Mouse (Mus musculus) gastrocnemius, postnatal 14 days (tissue): ENCODE data around the gene Ntf5. TPM values are rescaled to one million over a fixed set of nuclear protein-coding genes. Genes with fewer than 3 reads are reported as not detected.
A peak's percentile ranks its signal among the peaks of the same experiment; 100 is the strongest.
"Not testable (repeated sequence)": the region's sequence is repeated elsewhere in the genome, so short reads cannot be mapped to it uniquely, and the experiment has no call there.

Experiments
- DNase-seq: peaks from one replicate; pipeline ENCODE4 v3.0.0; 2021; ENCODE audit warnings: mixed read lengths
- intact Hi-C: fragments of 180-260 bp; cut with DNase I; formaldehyde crosslinking; loops from one replicate; pipeline ENCODE4 v1.15.1; 2025; ENCODE audit warnings: low total_unique reads
- long read RNA-seq, 2 experiments: library from polyadenylated mRNA; stranded (forward); transcript quantifications; one replicate each; pipeline ENCODE4 v2.0.0; 2021
- total RNA-seq, 2 experiments: library from RNA; stranded (reverse); gene quantifications; 2 replicates each; pipeline ENCODE4 v1.2.3; 2021

Ntf5 gene
- total RNA-seq: 1 to 10 TPM; 2.3 to 2.6 TPM
- long read RNA-seq, experiment 1, partial matches to known transcripts: 0 of 3 reads
- long read RNA-seq, experiment 1, other reads (novel, unspliced or antisense): 1 of 3 reads
- long read RNA-seq, experiment 2, partial matches to known transcripts: 1 of 5 reads
- long read RNA-seq, experiment 2, other reads (novel, unspliced or antisense): 0 of 5 reads

DNA sequence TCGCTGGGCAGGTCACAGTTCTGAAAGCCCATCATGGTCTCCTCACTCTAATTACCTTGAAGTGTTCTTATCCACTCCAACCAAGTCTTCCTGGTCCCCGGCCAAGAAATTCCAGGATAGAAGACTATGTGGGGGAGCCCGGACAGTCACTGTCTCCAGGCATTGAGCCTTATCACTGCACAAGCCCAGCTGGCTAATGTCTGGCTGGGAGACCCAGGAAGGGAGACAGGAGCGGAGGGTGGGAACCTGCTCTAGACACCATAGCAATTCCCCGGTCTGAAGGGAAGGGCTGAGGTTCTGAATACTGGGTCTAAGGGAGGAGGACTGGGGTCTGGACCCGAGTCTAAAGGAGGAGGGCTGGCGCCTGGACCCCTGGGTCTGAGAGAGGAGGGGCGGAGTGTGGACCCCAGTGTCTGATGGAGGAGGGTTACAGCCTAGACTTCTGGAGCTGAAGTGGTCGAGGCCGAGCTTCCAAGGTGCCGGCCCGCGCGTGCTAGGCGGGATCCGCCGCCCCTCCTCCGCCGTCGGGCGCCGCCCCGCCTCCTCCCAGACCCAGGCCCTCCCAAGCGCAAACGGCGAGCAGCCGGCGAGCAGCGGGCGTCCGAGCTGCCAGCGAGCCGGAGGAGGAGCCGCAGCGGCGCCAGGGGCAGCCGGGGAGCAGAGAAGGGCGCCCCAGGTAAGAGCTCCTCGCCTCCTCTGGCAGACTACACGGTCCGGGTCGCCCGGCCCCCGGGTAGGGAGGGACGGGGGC is at the start of gene Ntf5:
Gene Ntf5 (plus strand): TSS at position 583 of the 751 bp plus-strand sequence.
- DNase-seq: no peak
- intact Hi-C loops: no loop called here

DNA sequence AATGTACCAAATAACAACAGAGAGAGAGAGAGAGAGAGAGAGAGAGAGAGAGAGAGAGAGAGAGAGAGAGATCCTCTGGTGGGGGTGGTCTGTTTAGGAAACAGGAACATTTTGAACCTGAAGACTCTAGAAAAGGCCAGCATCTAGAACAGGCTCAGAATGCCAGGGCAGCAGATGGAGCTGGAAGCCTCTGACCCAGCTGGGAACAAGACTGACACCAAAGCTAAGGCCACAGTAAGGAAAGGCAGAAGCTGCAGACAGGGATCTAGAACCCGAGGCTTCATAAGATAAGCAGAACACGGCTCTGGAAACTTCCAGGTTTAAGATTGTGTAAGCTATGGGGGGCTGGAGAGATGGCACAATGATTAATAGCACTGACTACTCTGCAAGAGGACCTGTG is 49.5 kb upstream of the Ntf5 start:
- intact Hi-C loops: no loop called here
- DNase-seq: no peak

DNA sequence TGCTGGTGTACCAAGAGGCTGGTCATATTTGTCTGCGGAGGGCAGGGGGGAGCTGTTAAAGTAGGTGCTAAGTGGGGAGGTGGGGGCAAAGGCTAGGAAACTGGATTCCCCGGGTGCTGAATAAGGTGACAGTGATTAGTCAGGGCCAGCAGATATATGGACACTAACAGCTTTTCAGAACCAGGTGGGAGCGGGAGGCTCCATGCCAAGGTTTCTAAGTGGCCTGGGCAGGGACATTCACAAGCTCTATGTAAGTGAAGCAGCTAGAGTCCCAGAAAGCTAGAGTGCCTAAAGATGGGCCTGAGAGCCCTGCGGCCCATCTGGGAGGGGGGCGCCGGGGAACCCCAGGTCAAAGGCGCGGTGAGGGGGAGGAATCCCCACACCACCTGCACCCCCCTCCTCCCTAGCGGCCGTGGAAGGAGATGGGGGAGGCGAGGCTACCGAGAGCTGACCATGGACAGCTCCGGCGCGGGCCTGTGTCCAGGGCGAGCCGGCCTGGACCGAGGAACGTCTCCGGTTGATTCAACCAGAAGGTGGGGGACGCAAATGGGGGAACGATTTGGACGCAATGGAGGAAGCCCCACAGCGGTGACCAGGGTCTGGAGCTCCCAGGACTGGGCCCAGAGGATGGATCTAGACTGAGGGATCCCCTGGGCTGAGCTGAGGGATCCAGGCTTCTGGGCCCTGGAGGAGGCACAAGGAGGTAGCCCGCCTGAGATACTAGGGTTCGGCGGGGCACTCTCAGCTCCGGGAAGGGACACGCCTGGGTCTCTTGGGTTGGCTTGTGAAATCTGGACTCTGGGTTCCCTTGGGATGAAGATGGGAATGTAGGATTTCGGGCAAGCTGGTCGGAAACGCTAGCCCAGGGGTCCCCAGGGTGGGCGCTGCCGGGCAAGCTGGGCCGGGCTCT is 47.5 kb upstream of the Ntf5 start:
- peak; percentile 60 for DNase-seq
- intact Hi-C loops: no loop called here

DNA sequence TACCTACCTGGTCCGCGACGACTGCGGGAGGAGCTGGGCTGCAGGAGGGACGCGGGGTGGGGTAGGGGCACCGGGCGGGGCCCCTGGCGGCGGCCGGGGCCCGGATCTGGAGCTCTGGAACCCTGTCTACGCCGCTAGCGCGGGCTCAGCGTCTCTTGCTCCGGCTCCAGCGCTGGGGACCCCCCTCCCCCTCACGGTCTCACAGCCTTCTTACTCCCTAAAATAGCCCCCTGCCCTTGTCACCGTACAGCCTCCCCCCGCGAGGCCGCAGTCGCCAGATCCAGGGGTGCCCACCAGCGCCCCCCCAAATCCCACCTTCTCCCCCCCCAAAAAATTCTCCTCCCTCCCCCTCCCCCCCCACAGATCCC is 46.9 kb upstream of the Ntf5 start, which contains the start of gene Ppfia3:
Gene Ppfia3 (minus strand): TSS at position 368 of the 368 bp plus-strand sequence.
- intact Hi-C loops: no loop called here
- DNase-seq: no peak

GRCm38 (mm10) chr7:45367020-45367880 is 46.2 kb upstream of the Ntf5 start:
- intact Hi-C loops: no loop called here
- peak; percentile 97 for DNase-seq

GRCm38 (mm10) chr7:45368178-45368577 is 45.3 kb upstream of the Ntf5 start:
- no peak for DNase-seq
- intact Hi-C loops: no loop called here

- intact Hi-C loops: no loop called here
- no peak for DNase-seq
These were observed 44.3 kb upstream of the Ntf5 start for GRCm38 (mm10) chr7:45369022-45369745.

DNA sequence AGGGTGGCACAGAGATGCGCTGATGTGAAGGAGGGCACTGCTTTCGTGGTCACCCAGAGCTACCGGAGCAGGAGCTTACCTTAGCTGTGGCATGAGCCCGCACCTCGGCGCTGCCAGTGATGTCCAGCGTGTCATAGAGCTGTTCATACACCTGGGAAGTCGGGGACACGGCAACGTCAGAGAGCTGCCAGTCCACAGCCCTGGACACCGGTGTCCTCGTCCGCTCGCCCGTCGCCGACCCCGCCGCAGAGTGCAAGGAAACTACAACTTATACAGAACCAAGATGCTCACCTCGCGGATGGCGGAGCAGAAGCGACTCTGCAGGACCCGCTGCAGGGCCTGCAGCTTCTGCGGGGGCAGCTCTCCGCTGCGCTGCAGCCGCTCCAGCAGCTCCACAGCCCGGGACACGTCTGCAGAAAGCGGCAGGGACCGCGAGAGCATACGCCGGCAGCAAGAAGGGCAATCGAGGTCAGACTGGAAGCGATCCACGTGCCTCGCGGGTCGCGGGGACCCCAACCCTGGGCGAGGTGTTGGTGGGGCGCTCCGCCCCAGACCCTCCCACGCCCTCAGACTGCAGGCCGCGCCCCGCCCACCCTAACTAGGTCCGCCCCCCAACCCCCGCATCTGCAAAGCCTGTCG is 43.5 kb upstream of the Ntf5 start:
- intact Hi-C loops: no loop called here
- DNase-seq: no peak

GRCm38 (mm10) chr7:45370475-45371311 is 42.8 kb upstream of the Ntf5 start, which contains the start of gene Lin7b:
TSS of gene Lin7b (minus strand) at chr7:45370583.
- intact Hi-C loops: no loop called here

GRCm38 (mm10) chr7:45372371-45372770 is 41.1 kb upstream of the Ntf5 start:
- DNase-seq: no peak
- intact Hi-C loops: no loop called here

More at GRCm38 (mm10) chr7:45370475-45371311, 42.8 kb upstream of the Ntf5 start, which contains the start of gene Lin7b:
- peak; percentile 84 for DNase-seq

- intact Hi-C loops: no loop called here
- DNase-seq: no peak
These were observed 38.9 kb upstream of the Ntf5 start for GRCm38 (mm10) chr7:45374620-45375019.

DNA sequence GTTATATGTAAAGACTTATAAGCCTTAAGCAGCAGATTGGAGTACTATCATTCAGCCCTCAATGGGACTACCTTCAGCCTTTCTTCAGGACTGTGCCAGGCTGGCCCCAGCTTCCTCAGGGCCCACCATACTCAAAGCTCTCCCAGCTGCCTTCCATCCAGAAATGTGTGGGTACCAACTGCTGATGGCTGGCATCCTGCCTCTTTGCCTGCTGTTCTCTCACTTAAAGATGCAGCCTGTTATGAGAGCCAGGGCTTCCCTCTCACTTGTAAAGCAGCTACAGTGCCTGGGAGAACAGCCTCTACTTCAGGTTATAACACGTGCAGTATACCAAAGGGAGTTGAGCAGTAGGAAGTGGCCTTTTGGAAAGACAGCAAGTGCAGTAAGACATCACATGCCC is 37.4 kb upstream of the Ntf5 start:
- DNase-seq: no peak
- intact Hi-C loops: no loop called here

DNA sequence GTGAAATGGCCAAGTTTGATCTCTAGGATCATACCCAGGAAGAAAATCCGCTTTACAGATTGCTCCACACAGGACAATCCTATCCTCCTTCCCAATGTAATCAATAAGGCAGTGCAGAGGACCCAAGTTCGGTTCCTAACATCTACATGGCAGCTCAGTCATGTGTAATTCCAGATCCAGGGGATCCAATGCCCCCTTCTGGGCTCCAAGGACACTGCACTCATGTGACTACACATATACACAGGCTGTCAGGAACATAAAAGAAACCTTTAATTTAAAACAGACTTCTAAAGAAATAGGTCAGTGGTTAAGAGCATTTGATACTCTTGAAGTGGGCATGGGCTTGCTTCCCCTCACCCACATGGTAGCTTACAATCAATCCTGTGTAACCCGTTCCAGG is 27.4 kb upstream of the Ntf5 start:
- DNase-seq: no peak
- intact Hi-C loops: no loop called here

DNA sequence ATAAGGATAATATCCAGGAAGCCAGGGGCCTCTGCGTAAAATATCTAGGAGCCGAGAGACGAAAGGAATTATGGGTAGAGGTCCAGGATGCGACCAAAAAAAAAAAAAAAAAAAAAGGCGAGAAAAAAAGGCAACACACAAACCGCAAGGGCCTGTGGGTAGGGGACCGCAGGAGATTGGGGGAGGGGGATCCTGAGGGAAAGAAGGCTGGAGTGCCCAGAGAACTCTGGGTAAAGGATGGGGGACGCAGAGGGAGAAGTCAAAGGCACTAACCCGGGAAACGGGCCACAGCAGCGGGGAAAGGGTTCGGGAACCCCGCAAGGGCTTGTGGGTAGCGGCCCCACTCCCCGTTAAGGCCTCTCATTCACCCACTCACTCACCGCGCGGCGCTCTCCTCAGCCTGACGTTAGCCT is 18.4 kb upstream of the Ntf5 start:
- intact Hi-C loops: no loop called here

DNA sequence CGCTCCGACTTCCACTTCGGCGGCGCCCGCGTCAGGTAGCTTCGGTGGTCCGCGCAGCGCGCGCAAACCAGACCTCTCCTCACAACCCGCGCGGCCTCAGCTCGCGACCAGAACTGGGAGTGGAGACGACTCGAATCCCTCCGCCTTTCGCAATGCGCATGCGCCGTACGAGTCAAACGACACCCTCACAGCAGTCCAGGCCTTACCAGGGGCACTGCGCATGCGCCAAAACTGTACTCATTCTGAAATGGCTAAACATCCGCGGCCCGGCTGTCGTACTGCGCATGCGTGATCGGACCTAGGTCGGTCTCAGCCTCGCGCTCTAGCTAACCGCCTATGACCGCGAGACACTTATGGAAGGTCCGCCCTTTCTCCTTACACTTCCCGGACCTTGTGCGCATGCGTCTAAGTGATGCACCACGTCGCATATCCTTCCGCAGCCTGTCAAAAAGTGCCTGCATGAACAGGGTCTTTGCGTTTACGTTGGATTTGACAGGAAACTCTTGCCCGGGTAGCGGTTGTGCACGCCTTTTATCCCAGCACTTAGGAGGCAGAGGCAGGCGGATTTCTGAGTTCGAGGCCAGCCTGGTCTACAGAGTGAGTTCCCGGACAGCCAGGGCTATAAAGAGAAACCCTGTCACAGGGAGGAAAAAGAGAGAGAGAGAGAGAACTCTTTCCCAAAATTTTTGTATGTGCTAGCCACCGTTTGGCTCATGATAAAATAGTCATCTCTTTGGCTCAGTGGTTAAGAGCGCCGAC is 17.7 kb upstream of the Ntf5 start, which contains the start of gene Snrnp70:
Gene Snrnp70 (minus strand): TSS at position 165 of the 759 bp plus-strand sequence.
- intact Hi-C loops: no loop called here
- DNase-seq: peak; percentile 100

More for the DNA sequence above, 18.4 kb upstream of the Ntf5 start:
- peak; percentile 70 for DNase-seq

DNA sequence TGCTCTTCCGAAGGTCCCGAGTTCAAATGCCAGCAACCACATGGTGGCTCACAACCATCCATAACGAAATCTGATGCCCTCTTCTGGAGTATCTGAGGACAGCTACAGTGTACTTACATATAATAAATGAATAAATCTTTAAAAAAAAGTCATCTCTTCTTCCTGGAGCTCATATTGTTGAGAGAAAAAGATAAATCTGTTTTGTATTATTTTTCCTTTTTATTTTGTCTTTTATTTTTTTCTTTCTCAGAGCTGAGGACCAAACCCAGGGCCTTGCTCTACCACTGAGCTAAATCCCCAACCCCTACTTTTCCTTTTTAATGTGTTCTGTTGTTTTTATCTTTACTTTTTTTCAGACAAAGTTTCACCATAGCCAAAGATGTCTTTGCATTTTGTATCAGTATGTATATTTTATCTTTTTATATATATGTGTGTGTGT is 17.1 kb upstream of the Ntf5 start:
- intact Hi-C loops, DNase-seq: not testable (repeated sequence)
